Mouse (Mus musculus) monocyte, adult 5-6 weeks (primary cell): ENCODE measurements around the gene Psme1. TPM values are rescaled to one million over a fixed set of nuclear protein-coding genes. Genes with fewer than 3 reads are reported as not detected.
A peak's percentile ranks its signal among the peaks of the same experiment; 100 is the strongest.

Source experiments
- ATAC-seq: fragments of 153-309, 156-312 bp; replicated peaks from 2 replicates; pipeline ENCODE4 v1.8.0; 2017; ENCODE audit warnings: mild to moderate bottlenecking; ENCODE audit not compliant: low TSS enrichment, insufficient number of reproducible peaks, severe bottlenecking, poor library complexity, low FRiP score
- total RNA-seq: library from RNA; stranded (forward); fragments of 200-1000, 200-491, 200-594 nt; gene quantifications from 3 replicates; pipeline ENCODE4 v1.2.3, GENCODE M21; 2017

Psme1 gene
- 318 to 422 TPM (median 336 TPM) in 3 replicates for total RNA-seq

GRCm38 (mm10) chr14:55577871-55578667, at the start of gene Psme1:
TSS of gene Psme1 (plus strand) at chr14:55578123.
- peak; percentile 76 for ATAC-seq

DNA sequence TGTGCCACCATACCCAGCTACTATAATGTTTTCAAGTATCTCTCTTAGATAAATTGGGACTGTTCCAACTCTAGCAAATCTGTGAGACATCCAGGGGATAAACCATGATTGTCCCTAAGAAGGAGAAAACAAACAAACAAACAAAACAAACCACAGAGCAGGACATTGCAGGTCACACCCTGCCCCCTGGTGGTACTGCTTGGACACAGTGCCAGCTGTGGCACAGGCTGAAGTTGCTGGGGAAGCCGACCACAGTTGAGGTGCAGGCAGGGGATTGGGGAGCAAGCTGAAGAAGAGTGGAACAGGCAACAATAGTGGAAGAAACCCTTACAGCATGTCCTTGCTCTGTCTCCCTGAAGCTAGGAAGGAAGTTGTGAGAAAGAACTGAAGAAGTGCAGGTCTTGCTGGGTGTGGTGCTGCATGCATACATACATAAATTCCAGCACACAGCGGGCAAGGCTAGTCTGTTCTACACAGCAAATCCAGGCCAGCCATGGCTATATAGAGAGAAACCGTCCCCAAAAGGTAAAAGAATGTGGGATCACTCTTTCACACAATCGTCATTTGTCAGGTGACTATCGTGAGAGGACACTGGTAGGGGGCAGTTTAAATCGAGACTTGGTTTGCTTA, 41.7 kb upstream of the Psme1 start:
- peak; percentile 44; the same call in 1 of the 2 replicates for ATAC-seq

DNA sequence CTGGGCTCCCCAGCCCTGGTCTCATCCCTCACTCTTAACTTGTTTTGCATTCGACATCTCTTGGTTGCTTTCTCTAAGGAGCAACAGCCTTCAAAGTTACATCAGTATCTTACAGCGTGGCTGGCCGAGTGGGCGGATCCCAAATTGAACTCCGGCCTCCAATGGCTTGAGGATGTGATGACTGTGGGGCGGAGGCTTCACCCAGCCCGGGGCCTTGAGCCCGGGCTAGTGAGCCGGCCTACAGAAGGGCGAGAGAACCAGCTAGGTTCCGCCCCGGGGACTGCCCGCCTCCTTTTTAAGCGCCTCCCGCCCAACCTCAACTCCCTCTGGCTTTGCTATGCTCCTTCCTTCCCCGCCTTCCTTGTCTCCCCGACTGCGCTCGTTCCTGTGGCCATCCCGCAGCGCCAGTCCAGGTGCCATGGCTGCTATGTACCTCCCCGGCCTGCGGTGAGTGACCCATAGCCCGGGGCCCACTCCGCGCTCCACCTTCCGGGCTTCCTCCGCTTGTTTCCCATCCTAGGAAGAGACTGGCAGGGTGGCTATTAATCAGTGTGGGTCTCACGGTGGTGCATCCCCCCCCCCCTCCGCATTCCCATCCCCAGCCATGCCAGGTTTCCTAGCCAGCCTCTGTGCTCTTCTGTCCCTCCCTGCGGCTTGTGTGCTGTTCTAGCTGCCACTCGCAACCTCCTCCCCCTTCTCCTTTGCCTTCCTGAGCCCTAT, 37.7 kb upstream of the Psme1 start, which contains the start of gene Pck2:
Gene Pck2 (plus strand): TSS at position 200 of the 720 bp plus-strand sequence.
- ATAC-seq = peak; percentile 95

GRCm38 (mm10) chr14:55540787-55541321, 37.1 kb upstream of the Psme1 start:
- no peak for ATAC-seq

- ATAC-seq = no peak
Measured at GRCm38 (mm10) chr14:55542268-55542667, 35.7 kb upstream of the Psme1 start.

DNA sequence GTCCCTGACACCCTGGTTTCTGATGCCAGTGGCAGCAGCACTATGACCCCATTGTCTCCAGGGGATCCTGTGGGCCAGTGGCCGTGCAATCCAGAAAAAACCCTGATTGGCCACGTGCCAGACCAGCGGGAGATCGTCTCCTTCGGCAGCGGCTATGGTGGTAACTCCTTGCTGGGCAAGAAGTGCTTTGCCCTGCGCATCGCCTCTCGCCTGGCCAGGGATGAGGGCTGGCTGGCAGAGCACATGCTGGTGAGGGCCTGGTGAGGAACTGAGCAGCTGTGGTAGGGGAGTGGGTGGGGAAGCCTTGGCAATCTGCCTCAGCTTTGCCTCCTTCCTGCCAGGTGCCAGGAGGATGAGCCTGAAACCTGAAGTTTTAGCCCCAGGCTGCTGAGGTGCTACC, 33.6 kb upstream of the Psme1 start:
- no peak for ATAC-seq

- no peak for ATAC-seq
Measured at GRCm38 (mm10) chr14:55550191-55550590, 27.7 kb upstream of the Psme1 start.

GRCm38 (mm10) chr14:55551347-55551746, 26.6 kb upstream of the Psme1 start:
- ATAC-seq = no peak

DNA sequence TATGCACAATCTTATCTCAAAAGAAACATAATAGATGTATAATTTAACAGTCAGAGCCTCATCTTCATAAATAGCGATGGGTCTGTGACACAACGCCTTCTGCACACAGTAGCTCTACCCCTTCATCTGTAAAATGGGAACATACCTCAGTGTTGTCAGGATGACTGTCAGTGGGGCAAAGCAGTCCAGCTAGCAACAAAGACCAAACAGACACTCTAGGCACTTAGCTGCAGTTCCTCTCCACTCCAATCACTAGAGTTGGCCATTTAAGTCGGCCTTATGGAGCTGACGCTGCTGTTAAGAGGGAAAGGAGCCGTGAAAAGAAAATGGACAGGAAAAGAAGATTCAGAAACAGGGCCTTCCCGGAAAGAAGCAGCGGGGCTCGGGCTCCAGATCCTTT, 26.1 kb upstream of the Psme1 start:
- no peak for ATAC-seq

- ATAC-seq = no peak
Measured at GRCm38 (mm10) chr14:55554635-55555034, 23.3 kb upstream of the Psme1 start.

DNA sequence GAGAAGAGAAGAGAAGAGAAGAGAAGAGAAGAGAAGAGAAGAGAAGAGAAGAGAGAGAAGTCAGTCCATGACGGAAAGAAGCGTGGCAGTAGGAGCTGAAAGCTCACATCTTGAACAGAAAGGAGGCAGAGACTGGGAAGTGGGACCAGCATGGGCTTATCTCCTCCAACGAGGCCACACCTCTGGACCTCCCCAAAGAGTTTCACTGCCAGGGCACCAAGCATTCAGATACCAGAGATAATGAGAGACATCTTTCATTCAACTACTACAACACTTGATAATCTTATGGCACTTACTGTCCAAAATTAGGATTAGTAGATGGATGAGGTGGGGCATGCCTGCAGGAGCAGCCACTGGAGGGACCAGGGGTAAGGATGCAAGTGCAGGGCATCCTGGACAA, 22.1 kb upstream of the Psme1 start:
- no peak for ATAC-seq

GRCm38 (mm10) chr14:55557003-55557402, 20.9 kb upstream of the Psme1 start:
- peak; percentile 64 for ATAC-seq

DNA sequence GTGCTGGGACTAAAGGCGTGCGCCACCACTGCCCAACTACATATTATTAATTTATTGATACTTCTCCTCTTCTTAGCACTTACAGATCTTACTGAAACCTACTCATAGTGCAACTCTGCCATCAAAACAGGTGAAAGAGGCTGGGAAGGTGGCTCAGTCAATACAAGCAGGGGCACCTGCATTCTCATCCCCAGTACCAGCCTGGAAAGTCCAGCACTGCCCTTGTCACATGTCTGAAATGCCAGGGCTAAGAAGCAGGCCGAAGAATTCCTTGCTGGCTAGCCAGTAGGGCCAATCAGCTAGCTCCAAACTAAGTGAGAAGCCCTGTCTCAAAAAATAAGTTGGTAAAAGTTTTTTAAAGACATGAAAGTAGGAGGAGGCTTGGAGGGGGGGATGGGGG, 20.3 kb upstream of the Psme1 start:
- no peak for ATAC-seq

- no peak for ATAC-seq
Measured at GRCm38 (mm10) chr14:55558740-55559448, 19.0 kb upstream of the Psme1 start.

DNA sequence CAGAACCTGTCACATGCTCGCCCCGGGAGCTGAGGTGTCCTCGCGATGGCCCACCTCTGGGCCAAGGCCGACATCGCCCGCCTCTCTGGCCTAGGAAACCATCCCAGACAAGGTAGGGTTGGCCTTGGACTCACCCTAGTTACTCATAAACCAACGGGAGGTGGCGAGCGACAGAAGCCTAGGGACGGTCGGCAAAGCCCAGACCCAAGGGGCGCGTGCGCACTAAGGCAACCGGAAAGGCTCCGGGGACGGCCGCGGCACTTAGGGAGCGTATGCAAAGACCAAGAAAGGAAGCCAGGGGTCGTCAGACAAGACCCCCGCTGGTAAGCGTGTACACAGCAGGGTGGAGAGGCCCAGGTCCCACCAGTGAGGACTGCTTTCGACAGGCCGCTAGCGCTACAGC, 18.1 kb upstream of the Psme1 start, which contains the start of gene Dcaf11:
Gene Dcaf11 (plus strand): TSS at position 208 of the 403 bp plus-strand sequence.
- peak; percentile 51 for ATAC-seq

DNA sequence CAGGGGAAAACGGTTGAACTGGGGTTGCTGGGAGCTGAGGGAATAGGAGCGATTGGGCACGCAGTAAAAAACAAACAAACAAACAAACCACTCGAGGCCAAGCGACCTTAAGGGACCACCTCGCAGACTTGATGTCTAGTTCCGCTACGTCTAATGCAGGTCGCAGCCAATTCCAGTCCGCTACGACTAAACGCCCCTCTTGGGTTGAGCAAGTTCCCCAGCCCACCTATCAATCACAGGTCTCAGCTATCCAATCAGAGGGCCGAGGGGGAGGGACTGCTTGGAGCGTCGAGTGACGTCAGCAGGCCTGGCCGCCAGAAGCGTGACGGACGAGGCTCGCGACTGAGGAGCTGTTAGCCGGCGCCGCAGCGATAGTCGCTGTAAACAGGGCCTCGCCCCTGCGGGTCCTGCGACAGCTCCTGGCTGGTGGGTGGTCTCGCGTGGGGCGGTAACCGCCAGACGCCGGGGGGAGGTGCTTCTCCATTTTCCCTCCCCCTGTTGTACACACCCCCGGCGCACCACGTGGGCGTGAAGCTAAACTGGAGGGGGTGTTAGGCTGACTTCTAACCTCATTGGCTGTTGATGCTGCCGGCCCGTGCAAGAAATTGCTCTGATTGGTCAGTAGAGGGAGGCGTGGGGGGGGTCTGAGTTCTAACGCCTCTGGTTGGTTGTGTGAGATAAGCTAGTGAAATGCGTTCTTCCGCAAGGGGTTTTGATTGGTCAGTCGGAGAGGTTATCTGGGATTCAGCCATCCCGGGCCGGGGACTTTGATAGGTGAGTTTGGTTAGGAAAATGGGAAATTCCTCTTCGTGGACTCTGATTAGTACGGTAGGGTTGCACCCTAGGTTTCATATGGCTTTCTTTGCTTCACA, 17.5 kb upstream of the Psme1 start, which contains the start of gene A730061H03Rik:
Gene A730061H03Rik (minus strand): TSS at position 205 of the 872 bp plus-strand sequence.
- peak; percentile 77 for ATAC-seq

DNA sequence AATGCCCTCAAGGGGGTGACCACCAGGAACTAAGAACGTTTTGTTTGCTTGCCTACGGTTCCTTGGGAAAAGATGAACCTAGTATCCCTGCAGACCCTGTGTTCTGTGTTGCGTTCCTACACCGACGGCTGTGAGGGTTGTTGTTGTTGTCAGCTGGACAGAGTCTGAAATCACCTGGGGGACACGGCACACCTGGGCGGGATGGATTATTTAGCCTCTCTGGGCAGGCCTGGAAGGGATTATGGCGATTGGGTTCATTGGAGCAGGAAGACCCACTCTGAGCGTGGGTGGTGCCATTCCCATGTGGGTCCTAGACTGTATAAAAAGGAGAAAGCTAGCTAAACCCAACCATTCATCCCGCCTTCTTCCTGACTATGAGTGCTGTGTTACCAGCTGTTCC, 16.1 kb upstream of the Psme1 start:
- ATAC-seq = no peak

DNA sequence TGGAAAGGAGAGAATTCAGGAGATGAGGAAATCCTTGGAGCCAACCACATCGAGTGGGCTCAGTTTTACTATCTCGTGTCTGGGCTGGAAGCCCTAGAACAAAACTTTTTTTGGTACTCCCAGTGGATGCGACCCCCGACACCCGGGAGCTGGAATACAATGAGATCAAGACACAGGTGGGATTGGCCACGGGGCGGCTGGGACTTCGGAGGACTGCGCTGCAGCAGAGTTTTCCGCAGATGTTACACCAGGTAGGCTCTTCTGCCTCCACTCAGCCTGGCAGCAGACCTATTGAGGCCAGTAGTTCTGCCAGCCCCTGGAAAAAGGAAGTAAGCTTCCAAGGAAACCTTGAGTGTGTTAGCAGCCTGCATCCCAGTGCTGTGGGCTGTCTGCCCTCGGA, 14.7 kb upstream of the Psme1 start:
- no peak for ATAC-seq
